25 mouse cellular contexts compared by ENCODE assay signal in the genomic region with DNA sequence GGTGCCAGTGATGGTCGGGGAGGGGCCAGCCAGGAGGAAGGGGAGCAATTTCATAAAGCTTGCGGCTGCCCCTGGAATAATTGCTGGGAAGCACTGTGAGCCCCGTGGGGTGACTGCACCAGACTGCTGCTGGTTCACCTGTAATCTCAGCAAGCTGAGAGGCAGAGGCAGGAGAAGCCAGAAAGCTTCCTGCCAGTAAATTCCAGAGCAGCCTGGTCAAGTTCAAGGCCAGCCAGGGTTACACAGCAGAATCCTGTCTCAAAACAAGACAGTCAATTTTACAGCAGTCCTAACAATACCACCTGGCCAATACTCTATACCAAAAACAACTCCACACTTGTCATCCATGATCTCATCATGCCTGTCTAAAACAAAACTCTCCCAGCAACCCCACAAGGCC. TPM values are rescaled to one million over a fixed set of nuclear protein-coding genes. Genes with fewer than 3 reads are reported as not detected.
DNase-seq lines count a peak whose midpoint lies in the region; ATAC-seq and TF ChIP-seq lines count a peak whose summit lies in the region.
"Had no signal": no experiment of that assay in that cellular context is flagged by ENCODE, and none has a peak within 500 bp of the region (broad histone marks: within the 10 kb centered on the region; RNA-seq: fewer than 3 reads in every experiment).

No protein-coding gene starts in this region.

- peaks cover 2% of the 10 kb centered on the region; the same call in 1 of the 2 replicates for H3K36me3 ChIP-seq in heart, adult 2 months (ENCODE audit: control insufficient read depth, insufficient read depth, low read length)
- no peaks in the 10 kb centered on the region for H3K36me3 ChIP-seq in heart, embryonic 15.5 days
- no peaks in the 10 kb centered on the region for H3K36me3 ChIP-seq in midbrain, embryonic 11.5 days (ENCODE audit: control insufficient read depth, insufficient read depth, low read length)
- H3K36me3 ChIP-seq in midbrain, embryonic 13.5 days = no peaks in the 10 kb centered on the region
- no peaks in the 10 kb centered on the region for H3K36me3 ChIP-seq in stomach, postnatal 0 days (ENCODE audit: control insufficient read depth, insufficient read depth, low read length)
- H3K36me3 ChIP-seq: hindbrain, embryonic 12.5 days; limb, embryonic 13.5 days; liver, embryonic 15.5 days; midbrain, embryonic 12.5 days; neural tube, embryonic 13.5 days had no signal

- 45% methylated on average over 3 of the region's 3 CpGs for WGBS in heart, adult 2 months
- 47% methylated on average over 3 of the region's 3 CpGs for WGBS in heart, embryonic 15.5 days
- 89% methylated on average over 3 of the region's 3 CpGs for WGBS in midbrain, embryonic 11.5 days
- 92% methylated on average over 3 of the region's 3 CpGs for WGBS in midbrain, embryonic 13.5 days
- WGBS in stomach, postnatal 0 days = 75% methylated on average over 3 of the region's 3 CpGs

- no peak for TF ChIP-seq EP300 in heart, adult 2 months (IDR thresholded peaks at IDR 0.05; ENCODE audit: insufficient read depth, low read depth, low read length)
- no peak for TF ChIP-seq EP300 in stomach, postnatal 0 days (optimal IDR thresholded peaks at IDR 0.05)

- no peak overlapping the region for H3K4me3 ChIP-seq in heart, adult 2 months
- no peak overlapping the region for H3K4me3 ChIP-seq in heart, embryonic 15.5 days
- H3K4me3 ChIP-seq in midbrain, embryonic 11.5 days (ENCODE audit: low read depth, low read length) = no peak overlapping the region
- H3K4me3 ChIP-seq in midbrain, embryonic 13.5 days (replicated peaks) = no peak overlapping the region
- no peak overlapping the region for H3K4me3 ChIP-seq in stomach, postnatal 0 days (ENCODE audit: low read depth, low read length)
- H3K4me3 ChIP-seq: forebrain, embryonic 13.5 days; hindbrain, embryonic 12.5 days; limb, embryonic 13.5 days; liver, embryonic 15.5 days; midbrain, embryonic 12.5 days; neural tube, embryonic 13.5 days had no signal

- no peak for TF ChIP-seq POLR2A in heart, adult 2 months (IDR thresholded peaks at IDR 0.05; ENCODE audit: insufficient read depth, low read depth, low read length)

- H3K9me3 ChIP-seq in heart, embryonic 15.5 days (replicated peaks) = no peaks in the 10 kb centered on the region
- H3K9me3 ChIP-seq in midbrain, embryonic 11.5 days (ENCODE audit: control insufficient read depth, low read length) = no peaks in the 10 kb centered on the region
- no peaks in the 10 kb centered on the region for H3K9me3 ChIP-seq in midbrain, embryonic 13.5 days
- H3K9me3 ChIP-seq in stomach, postnatal 0 days (ENCODE audit: control insufficient read depth, low read length) = no peaks in the 10 kb centered on the region
- H3K9me3 ChIP-seq: forebrain, embryonic 13.5 days; G1E; hindbrain, embryonic 12.5 days; limb, embryonic 13.5 days; liver, embryonic 15.5 days; midbrain, embryonic 12.5 days; neural tube, embryonic 13.5 days had no signal

- peak overlapping the region; percentile 54 for H3K27ac ChIP-seq in heart, adult 2 months
- peak overlapping the region; percentile 7; the same call in 1 of the 2 replicates for H3K27ac ChIP-seq in heart, embryonic 15.5 days
- H3K27ac ChIP-seq in midbrain, embryonic 11.5 days (ENCODE audit: low read depth, low read length) = no peak overlapping the region
- H3K27ac ChIP-seq in midbrain, embryonic 13.5 days = no peak overlapping the region
- H3K27ac ChIP-seq in stomach, postnatal 0 days (replicated peaks) = 0 out of 2 replicates have a peak overlapping the region, but pooled peaks have one; percentile 31
- H3K27ac ChIP-seq: forebrain, embryonic 13.5 days; hindbrain, embryonic 12.5 days; hindbrain, postnatal 0 days; limb, embryonic 13.5 days; liver, embryonic 15.5 days; midbrain, embryonic 12.5 days; neural tube, embryonic 13.5 days had no signal

- H3K27me3 ChIP-seq in heart, adult 2 months (ENCODE audit: control insufficient read depth, insufficient read depth, low read length) = no peaks in the 10 kb centered on the region
- H3K27me3 ChIP-seq in heart, embryonic 15.5 days = no peaks in the 10 kb centered on the region
- no peaks in the 10 kb centered on the region for H3K27me3 ChIP-seq in midbrain, embryonic 11.5 days (ENCODE audit: control insufficient read depth, insufficient read depth, low read length)
- H3K27me3 ChIP-seq in midbrain, embryonic 13.5 days = no peaks in the 10 kb centered on the region
- no peaks in the 10 kb centered on the region for H3K27me3 ChIP-seq in stomach, postnatal 0 days (ENCODE audit: control insufficient read depth, insufficient read depth, low read length)
- H3K27me3 ChIP-seq: forebrain, embryonic 13.5 days; hindbrain, embryonic 12.5 days; limb, embryonic 13.5 days; liver, embryonic 15.5 days; midbrain, embryonic 12.5 days; neural tube, embryonic 13.5 days had no signal

- H3K4me2 ChIP-seq in heart, embryonic 15.5 days = no peak overlapping the region
- H3K4me2 ChIP-seq in midbrain, embryonic 11.5 days = no peak overlapping the region
- no peak overlapping the region for H3K4me2 ChIP-seq in midbrain, embryonic 13.5 days (replicated peaks)
- H3K4me2 ChIP-seq in stomach, postnatal 0 days (replicated peaks; ENCODE audit: low read depth) = no peak overlapping the region
- H3K4me2 ChIP-seq: forebrain, embryonic 13.5 days; hindbrain, embryonic 12.5 days; limb, embryonic 13.5 days; liver, embryonic 15.5 days; midbrain, embryonic 12.5 days; neural tube, embryonic 13.5 days had no signal

- H3K79me2 ChIP-seq in heart, adult 2 months (replicated peaks; ENCODE audit: control insufficient read depth, insufficient read depth, low read length) = peaks cover 21% of the 10 kb centered on the region

- intact Hi-C loops in heart, adult 2 months (cut with DNase I) = no loop called here
- intact Hi-C loops in heart, postnatal 14 days (cut with DNase I) = no loop called here

- no peak for ATAC-seq in heart, embryonic 15.5 days (replicated peaks; ENCODE audit: insufficient number of reproducible peaks, insufficient read depth, low FRiP score, low read depth)
- no peak for ATAC-seq in midbrain, embryonic 11.5 days (ENCODE audit: low FRiP score)
- no peak for ATAC-seq in midbrain, embryonic 13.5 days
- peak; percentile 42; the same call in 1 of the 2 replicates for ATAC-seq in stomach, postnatal 0 days (ENCODE audit: low FRiP score, low TSS enrichment)
- ATAC-seq: forebrain, embryonic 13.5 days; hindbrain, postnatal 0 days had no signal

- no peak overlapping the region for H3K9ac ChIP-seq in heart, adult 2 months (ENCODE audit: low read depth, low read length)
- no peak overlapping the region for H3K9ac ChIP-seq in heart, embryonic 15.5 days
- no peak overlapping the region for H3K9ac ChIP-seq in midbrain, embryonic 11.5 days (ENCODE audit: low read length)
- no peak overlapping the region for H3K9ac ChIP-seq in midbrain, embryonic 13.5 days (replicated peaks)
- no peak overlapping the region for H3K9ac ChIP-seq in stomach, postnatal 0 days (ENCODE audit: low read length)
- H3K9ac ChIP-seq: forebrain, embryonic 13.5 days; hindbrain, embryonic 12.5 days; limb, embryonic 13.5 days; liver, embryonic 15.5 days; midbrain, embryonic 12.5 days; neural tube, embryonic 13.5 days had no signal

- peak in 1 of 2 experiments; percentile 21 for DNase-seq in heart, adult 2 months
- DNase-seq in heart, postnatal 14 days = no peak
- DNase-seq in heart, adult 9 months (ENCODE audit: low spot score in 2 of 2) = no peak
- DNase-seq in midbrain, embryonic 11.5 days (ENCODE audit: low spot score, missing footprints) = peak; percentile 8
- no peak for DNase-seq in stomach, postnatal 0 days (ENCODE audit: low spot score)
- no peak for DNase-seq in cerebellum, adult 18-20 months
- DNase-seq: adrenal gland, adult 8-10 months; cerebellum, adult 9-10 months; cerebellum, postnatal 36 days; gastrocnemius, postnatal 36 days; kidney, adult 11 months; kidney, postnatal 25 days; lung, postnatal 36 days; right cerebral cortex, postnatal 4 days; thymus, postnatal 4 days had no signal

- peaks cover 14% of the 10 kb centered on the region for H3K4me1 ChIP-seq in heart, adult 2 months (ENCODE audit: control insufficient read depth, insufficient read depth, low read length)
- peaks cover 22% of the 10 kb centered on the region for H3K4me1 ChIP-seq in heart, embryonic 15.5 days (replicated peaks)
- H3K4me1 ChIP-seq in midbrain, embryonic 11.5 days (ENCODE audit: control insufficient read depth, insufficient read depth, low read length) = no peaks in the 10 kb centered on the region
- H3K4me1 ChIP-seq in midbrain, embryonic 13.5 days (replicated peaks) = 0 out of 2 replicates have a peak, but pooled peaks cover 2% of the 10 kb centered on the region
- H3K4me1 ChIP-seq in stomach, postnatal 0 days (replicated peaks; ENCODE audit: control insufficient read depth, insufficient read depth) = no peaks in the 10 kb centered on the region
- H3K4me1 ChIP-seq: forebrain, embryonic 13.5 days; hindbrain, embryonic 12.5 days had no signal

- no peak for TF ChIP-seq CTCF in heart, adult 2 months (IDR thresholded peaks at IDR 0.05)
- no peak for TF ChIP-seq CTCF in stomach, postnatal 0 days (IDR thresholded peaks at IDR 0.05; ENCODE audit: low read depth)

RNA-seq across cellular contexts. Expression of a gene that starts 8.5 kb away (rescaled TPM):
- 100 to 1,000 TPM; 136 to 151 TPM for total RNA-seq in heart, adult 2 months (2021)
- polyA plus RNA-seq in heart, adult 2 months (2012; rRNA removed) = 112 and 163 TPM in 2 replicates
- total RNA-seq in heart, postnatal 14 days (2021) = 100 to 1,000 TPM; 114 to 117 TPM
- 11.9 and 14.1 TPM in 2 replicates for polyA plus RNA-seq in heart, embryonic 15.5 days (2015; fragmentation: Nextera tagmentation; extraction: Ambion mirVana)
- 8.7 and 10.9 TPM in 2 replicates for polyA plus RNA-seq in midbrain, embryonic 11.5 days (2014; fragmentation: Nextera tagmentation; extraction: Ambion mirVana)
- polyA plus RNA-seq in midbrain, embryonic 13.5 days (2015; fragmentation: Nextera tagmentation; extraction: Ambion mirVana) = 9.6 and 9.7 TPM in 2 replicates
- polyA plus RNA-seq in stomach, postnatal 0 days (2015; fragmentation: Nextera tagmentation; extraction: Ambion mirVana) = 23.3 and 25.4 TPM in 2 replicates

RNA-seq across cellular contexts. Expression of a gene that starts 26.0 kb away (rescaled TPM):
- 10 to 100 TPM; 44.5 to 55.2 TPM for total RNA-seq in heart, adult 2 months (2021)
- 43.4 and 52.4 TPM in 2 replicates for polyA plus RNA-seq in heart, adult 2 months (2012; rRNA removed)
- 10 to 100 TPM; 61.8 to 70.0 TPM for total RNA-seq in heart, postnatal 14 days (2021)
- 186 and 202 TPM in 2 replicates for polyA plus RNA-seq in heart, embryonic 15.5 days (2015; fragmentation: Nextera tagmentation; extraction: Ambion mirVana)
- 358 and 416 TPM in 2 replicates for polyA plus RNA-seq in midbrain, embryonic 11.5 days (2014; fragmentation: Nextera tagmentation; extraction: Ambion mirVana)
- polyA plus RNA-seq in midbrain, embryonic 13.5 days (2015; fragmentation: Nextera tagmentation; extraction: Ambion mirVana) = 304 and 309 TPM in 2 replicates
- polyA plus RNA-seq in stomach, postnatal 0 days (2015; fragmentation: Nextera tagmentation; extraction: Ambion mirVana) = 163 and 179 TPM in 2 replicates

RNA-seq across cellular contexts. Expression of a gene that starts 44.3 kb away (rescaled TPM):
- 10 to 100 TPM; 14.7 to 19.4 TPM for total RNA-seq in heart, adult 2 months (2021)
- polyA plus RNA-seq in heart, adult 2 months (2012; rRNA removed) = 5.3 and 10.1 TPM in 2 replicates
- total RNA-seq in heart, postnatal 14 days (2021) = 10 to 100 TPM; 14.3 to 18.7 TPM
- polyA plus RNA-seq in heart, embryonic 15.5 days (2015; fragmentation: Nextera tagmentation; extraction: Ambion mirVana) = 3.0 and 3.8 TPM in 2 replicates
- polyA plus RNA-seq in midbrain, embryonic 11.5 days (2014; fragmentation: Nextera tagmentation; extraction: Ambion mirVana) = 4.9 TPM in 2 replicates
- polyA plus RNA-seq in midbrain, embryonic 13.5 days (2015; fragmentation: Nextera tagmentation; extraction: Ambion mirVana) = 6.6 and 7.3 TPM in 2 replicates
- polyA plus RNA-seq in stomach, postnatal 0 days (2015; fragmentation: Nextera tagmentation; extraction: Ambion mirVana) = 1.3 and 1.4 TPM in 2 replicates

Comparison
In these comparisons a context has a peak if more than half of its experiments do, and no peak if none do; other contexts are left out.
1. H3K27ac ChIP-seq: peak in heart, adult 2 months (single experiment), heart, embryonic 15.5 days (single experiment) and stomach, postnatal 0 days (single experiment); none in midbrain, embryonic 11.5 days (single experiment) and midbrain, embryonic 13.5 days (single experiment).